Mouse (Mus musculus) embryonic facial prominence, embryonic 13.5 days (tissue): ENCODE data around the gene Map3k14. TPM values are rescaled to one million over a fixed set of nuclear protein-coding genes. Genes with fewer than 3 reads are reported as not detected.

Experiments used
- ATAC-seq: fragments of 200-750 bp; cut with Nextera tagmentation; 2 replicates; pipeline ENCODE4 v1.8.0; 2017; ENCODE audit warnings: low read depth; ENCODE audit not compliant: insufficient number of reproducible peaks, insufficient read depth, low FRiP score, low TSS enrichment
- H3K27ac ChIP-seq: fragments of 300-500 bp; sonication (generic); 2 replicates; pipeline ENCODE4 v1.5.1; 2015; ENCODE audit warnings: moderate library complexity, mild to moderate bottlenecking, inconsistent platforms
- H3K27me3 ChIP-seq: fragments of 300-500 bp; sonication (generic); 2 replicates; pipeline ENCODE4 v1.6.1; 2015; ENCODE audit warnings: mild to moderate bottlenecking, inconsistent platforms
- H3K36me3 ChIP-seq: fragments of 300-500 bp; sonication (generic); 2 replicates; pipeline ENCODE4 v1.6.1; 2015; ENCODE audit warnings: mild to moderate bottlenecking, inconsistent platforms
- H3K4me1 ChIP-seq: fragments of 300-500 bp; sonication (generic); 2 replicates; pipeline ENCODE4 v1.6.1; 2015; ENCODE audit warnings: inconsistent platforms
- H3K4me2 ChIP-seq: fragments of 300-500 bp; sonication (generic); 2 replicates; pipeline ENCODE4 v1.6.1; 2015; ENCODE audit warnings: moderate library complexity, mild to moderate bottlenecking, inconsistent platforms
- H3K4me3 ChIP-seq: fragments of 300-500 bp; sonication (generic); 2 replicates; pipeline ENCODE4 v1.5.1; 2015; ENCODE audit warnings: mild to moderate bottlenecking, inconsistent platforms
- H3K9ac ChIP-seq: fragments of 300-500 bp; sonication (generic); 2 replicates; pipeline ENCODE4 v1.6.1; 2015; ENCODE audit warnings: mild to moderate bottlenecking, inconsistent platforms
- H3K9me3 ChIP-seq: fragments of 300-500 bp; sonication (generic); 2 replicates; pipeline ENCODE4 v1.6.1; 2016; ENCODE audit warnings: inconsistent platforms
- WGBS: fragments of 180-500 bp; shearing (Covaris S2); methylation state at CpG from one replicate; pipeline ENCODE4 v1.1.7; 2015; ENCODE audit warnings: mixed read lengths; 5-methylcytosine and 5-hydroxymethylcytosine counted together
- polyA plus RNA-seq: library from polyadenylated mRNA; unstranded; fragments of >200 nt; fragmentation: Nextera tagmentation; extraction: Ambion mirVana; gene quantifications from 2 replicates; pipeline ENCODE4 v1.2.1, GENCODE M21; 2015

Gene Map3k14
- polyA plus RNA-seq, 1 experiment from 2014 or later: 4.4 TPM

DNA sequence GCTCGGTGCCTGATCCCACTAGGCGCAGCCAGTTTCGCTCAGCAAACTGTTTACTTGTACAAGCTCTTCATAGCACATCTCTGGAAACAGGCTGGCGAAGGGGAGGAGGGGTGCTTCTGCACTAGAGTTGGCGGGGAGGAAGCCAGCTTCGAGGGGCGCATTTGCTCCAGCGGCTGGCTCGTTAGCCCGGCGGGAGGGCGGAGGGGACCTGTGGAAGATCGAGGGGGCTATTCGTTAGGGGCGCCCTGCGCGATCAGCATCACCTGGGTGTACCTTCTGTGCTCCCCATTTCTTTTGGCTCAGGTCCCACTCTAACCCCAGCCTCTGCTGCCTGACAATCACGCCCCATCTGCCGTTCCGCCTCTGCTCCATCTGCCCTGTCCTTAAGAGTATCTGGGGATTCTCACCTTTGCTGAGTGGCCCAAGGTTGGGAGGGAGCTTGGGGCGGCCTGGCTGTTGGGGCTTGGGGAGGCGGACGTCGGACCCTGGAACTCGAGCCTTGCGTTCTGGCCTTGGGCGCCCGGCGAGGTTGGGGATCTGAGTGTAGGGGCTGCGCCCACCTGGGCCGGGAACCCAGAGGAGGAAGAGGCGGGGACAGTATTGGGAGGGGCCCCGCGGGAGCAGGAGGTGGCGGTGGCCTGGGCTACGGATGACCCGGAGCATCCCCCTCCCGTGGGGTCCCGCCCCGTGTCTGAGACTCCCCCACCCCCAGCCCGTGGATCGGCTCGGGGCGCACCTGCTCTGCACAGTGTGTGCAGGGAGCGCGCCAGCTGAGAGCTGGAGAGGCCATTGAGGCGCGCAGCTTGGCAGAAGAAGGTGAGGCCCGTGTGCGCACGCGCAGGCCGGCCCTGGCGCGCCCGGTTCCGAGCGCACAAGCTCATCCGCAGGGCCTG lies 68.1 kb downstream of the Map3k14 start:
- peak; percentile 22; the same call in 1 of the 2 replicates for ATAC-seq
- peak overlapping the region; percentile 90 for H3K4me2 ChIP-seq
- WGBS: 2% methylated on average over 59 of the region's 59 CpGs
- peaks cover 34% of the 10 kb centered on the region for H3K4me1 ChIP-seq
- H3K4me3 ChIP-seq: peak overlapping the region; percentile 51
- no peaks in the 10 kb centered on the region for H3K9me3 ChIP-seq
- peaks cover 73% of the 10 kb centered on the region for H3K27me3 ChIP-seq
- no peaks in the 10 kb centered on the region for H3K36me3 ChIP-seq
- H3K27ac ChIP-seq: no peak overlapping the region
- peak overlapping the region; percentile 64 for H3K9ac ChIP-seq

DNA sequence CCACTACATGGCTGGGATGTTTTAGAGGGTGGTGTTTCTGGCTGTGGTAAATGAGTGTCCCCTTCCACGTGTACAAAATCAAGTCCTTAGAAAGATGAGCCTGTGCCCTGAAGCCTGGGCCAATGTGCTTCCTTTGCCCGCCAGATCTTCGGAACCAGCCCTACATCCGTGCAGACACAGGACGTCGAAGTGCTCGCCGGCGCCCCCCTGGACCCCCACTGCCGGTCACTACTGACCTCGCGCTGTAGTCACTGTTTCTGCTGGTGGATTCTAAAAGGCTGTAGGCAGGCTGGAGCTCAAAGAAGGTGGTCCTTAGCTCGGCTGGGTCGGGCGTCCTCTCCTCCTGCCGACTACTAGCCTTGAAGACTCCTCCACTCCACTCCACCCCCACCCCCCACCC lies 68.9 kb downstream of the Map3k14 start:
- WGBS: 4% methylated on average over 16 of the region's 16 CpGs
- H3K9me3 ChIP-seq: no peaks in the 10 kb centered on the region
- H3K4me1 ChIP-seq: peaks cover 39% of the 10 kb centered on the region
- H3K4me2 ChIP-seq: peak overlapping the region; percentile 90
- H3K27me3 ChIP-seq: peaks cover 81% of the 10 kb centered on the region
- H3K9ac ChIP-seq: 0 out of 2 replicates have a peak overlapping the region, but pooled peaks have one; percentile 11
- H3K36me3 ChIP-seq: no peaks in the 10 kb centered on the region
- H3K4me3 ChIP-seq: peak overlapping the region; percentile 51; the same call in 1 of the 2 replicates
- ATAC-seq: no peak
- H3K27ac ChIP-seq: no peak overlapping the region

DNA sequence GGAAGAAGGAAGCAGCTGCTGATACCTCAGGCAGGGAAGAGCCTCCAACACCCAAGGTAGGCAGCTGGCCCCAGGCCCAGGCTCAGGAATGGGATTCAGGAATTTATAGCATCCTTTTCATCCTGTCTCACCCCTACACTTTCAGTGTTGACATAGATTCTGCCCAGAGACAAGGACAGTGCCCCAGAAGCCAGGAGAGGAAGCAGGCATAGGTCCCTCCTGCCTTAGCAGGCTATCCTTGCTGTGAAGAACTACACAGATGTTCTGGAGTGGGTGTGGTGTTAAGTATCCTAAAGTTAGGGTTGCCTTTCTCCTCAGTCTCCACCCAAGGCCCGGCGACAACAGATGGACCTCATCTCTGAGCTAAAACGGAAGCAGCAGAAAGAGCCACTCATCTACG lies 69.9 kb downstream of the Map3k14 start:
- Histone ChIP-seq H3K9ac (no peak overlapping the region), H3K27ac (no peak overlapping the region), H3K4me2 (no peak overlapping the region), H3K27me3 (peaks cover 91% of the 10 kb centered on the region), H3K36me3 (no peaks in the 10 kb centered on the region), H3K9me3 (no peaks in the 10 kb centered on the region), H3K4me3 (no peak overlapping the region), H3K4me1 (peaks cover 49% of the 10 kb centered on the region)
- no peak for ATAC-seq
- WGBS: 80% methylated on average over 4 of the region's 4 CpGs

DNA sequence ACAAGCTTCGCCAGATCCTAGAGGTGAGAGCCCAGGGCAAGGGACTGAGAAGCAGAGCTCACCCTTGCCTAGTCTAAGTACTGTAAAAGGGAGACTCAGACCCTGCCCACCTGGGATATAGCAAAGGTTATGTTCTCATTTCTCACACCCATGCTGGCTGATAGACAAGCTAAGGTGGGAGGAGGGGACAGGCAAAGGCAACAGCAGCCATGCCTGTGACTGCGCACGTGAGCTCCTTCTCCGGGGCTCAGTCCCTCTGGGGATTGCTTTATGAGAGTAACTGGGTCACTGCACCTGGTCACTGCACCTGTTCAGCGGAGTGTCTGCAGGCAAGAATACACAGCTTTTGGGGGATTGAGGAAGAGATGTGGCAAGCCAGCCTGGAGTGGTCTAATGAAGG lies 71.6 kb downstream of the Map3k14 start:
- 79% methylated on average over 5 of the region's 5 CpGs for WGBS

DNA sequence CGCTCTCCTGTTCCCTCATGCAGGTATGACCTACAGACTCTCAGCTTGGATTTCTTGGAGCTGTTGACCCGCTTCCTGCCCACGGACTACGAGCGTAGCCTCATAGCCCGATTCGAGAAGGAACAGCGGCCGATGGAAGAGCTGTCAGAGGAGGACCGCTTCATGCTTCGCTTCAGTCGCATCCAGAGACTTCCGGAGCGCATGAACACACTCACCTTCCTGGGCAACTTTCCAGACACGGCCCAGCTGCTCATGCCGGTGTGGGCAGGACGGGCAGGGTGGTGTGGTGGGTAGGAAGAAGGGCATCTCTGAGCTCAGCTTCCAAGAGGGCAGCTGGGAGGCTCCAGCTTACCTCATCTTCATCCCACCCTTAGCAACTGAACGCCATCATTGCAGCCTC lies 72.0 kb downstream of the Map3k14 start:
- Histone ChIP-seq H3K9ac (no peak overlapping the region), H3K9me3 (no peaks in the 10 kb centered on the region), H3K4me2 (no peak overlapping the region), H3K4me1 (peaks cover 39% of the 10 kb centered on the region), H3K27me3 (peaks cover 100% of the 10 kb centered on the region), H3K27ac (no peak overlapping the region), H3K36me3 (no peaks in the 10 kb centered on the region), H3K4me3 (no peak overlapping the region)
- 87% methylated on average over 18 of the region's 18 CpGs for WGBS
- ATAC-seq: no peak

More for the DNA sequence above, 71.6 kb downstream of the Map3k14 start:
- peaks cover 100% of the 10 kb centered on the region for H3K27me3 ChIP-seq
- peaks cover 40% of the 10 kb centered on the region for H3K4me1 ChIP-seq
- no peaks in the 10 kb centered on the region for H3K9me3 ChIP-seq
- no peak overlapping the region for H3K9ac ChIP-seq
- no peak overlapping the region for H3K4me3 ChIP-seq
- no peak overlapping the region for H3K27ac ChIP-seq
- no peak for ATAC-seq
- no peak overlapping the region for H3K4me2 ChIP-seq
- no peaks in the 10 kb centered on the region for H3K36me3 ChIP-seq

DNA sequence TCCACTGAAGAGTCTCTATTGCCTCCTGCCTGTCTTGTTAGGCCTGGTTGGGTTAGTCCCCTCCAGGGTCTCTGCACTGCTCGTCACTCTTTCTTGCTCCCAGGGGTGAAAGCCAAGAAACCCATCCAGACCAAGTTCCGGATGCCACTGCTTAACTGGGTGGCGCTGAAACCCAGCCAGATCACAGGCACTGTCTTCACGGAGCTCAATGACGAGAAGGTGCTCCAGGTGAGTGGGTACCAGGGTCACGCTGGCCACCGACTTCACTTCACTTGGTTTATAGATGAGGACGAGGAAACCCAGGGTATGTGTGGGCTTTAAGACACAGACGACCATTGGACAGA lies 73.5 kb downstream of the Map3k14 start:
- no peaks in the 10 kb centered on the region for H3K9me3 ChIP-seq
- no peak overlapping the region for H3K4me3 ChIP-seq
- no peak overlapping the region for H3K4me2 ChIP-seq
- H3K36me3 ChIP-seq: no peaks in the 10 kb centered on the region
- peaks cover 26% of the 10 kb centered on the region for H3K4me1 ChIP-seq
- WGBS: 29% methylated on average over 9 of the region's 9 CpGs
- ATAC-seq: no peak
- no peak overlapping the region for H3K9ac ChIP-seq
- H3K27me3 ChIP-seq: peaks cover 95% of the 10 kb centered on the region
- no peak overlapping the region for H3K27ac ChIP-seq

DNA sequence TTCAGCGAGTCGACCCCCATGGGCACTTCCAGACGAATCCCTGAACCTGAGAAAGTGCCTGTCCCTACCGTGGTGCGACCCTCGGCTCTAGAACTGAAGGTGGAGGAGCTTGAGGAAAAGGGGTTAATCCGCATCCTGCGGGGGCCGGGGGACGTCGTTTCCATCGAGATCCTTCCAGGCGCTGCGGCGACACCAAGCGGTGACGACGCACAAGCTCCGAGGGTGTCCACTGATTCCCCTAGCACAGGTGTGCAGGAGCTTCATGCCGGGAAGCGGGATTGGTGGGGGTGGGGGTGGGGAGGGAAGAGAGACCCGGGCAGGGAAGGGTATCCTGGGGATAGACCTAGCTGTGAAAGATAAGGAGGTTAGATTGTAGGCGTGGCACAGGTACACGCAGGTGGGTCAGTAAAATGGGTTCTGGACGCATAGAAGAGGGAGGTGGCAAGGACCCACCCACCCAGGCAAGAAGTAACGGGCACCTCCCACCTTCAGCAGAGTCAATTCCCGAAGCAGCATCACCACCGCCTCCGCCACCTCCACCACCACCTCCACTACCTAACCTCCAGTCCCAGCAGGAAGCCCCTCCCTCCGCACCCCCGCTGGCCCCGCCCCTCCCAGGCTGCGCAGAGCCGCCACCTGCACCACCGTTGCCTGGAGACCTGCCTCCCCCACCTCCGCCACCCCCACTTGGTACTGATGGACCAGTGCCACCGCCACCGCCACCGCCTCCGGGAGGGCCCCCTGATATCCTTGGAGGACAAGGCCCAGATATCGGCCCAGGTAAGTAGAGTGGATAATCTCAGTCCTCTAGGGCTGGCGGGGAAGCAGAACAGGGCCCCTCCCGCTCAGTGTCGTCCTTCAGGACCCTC lies 74.1 kb downstream of the Map3k14 start:
- H3K4me3 ChIP-seq: peak overlapping the region; percentile 35
- peak overlapping the region; percentile 60 for H3K4me2 ChIP-seq
- peaks cover 20% of the 10 kb centered on the region for H3K4me1 ChIP-seq
- peak overlapping the region; percentile 51; the same call in 1 of the 2 replicates for H3K9ac ChIP-seq
- no peak for ATAC-seq
- 4% methylated on average over 43 of the region's 44 CpGs for WGBS
- no peak overlapping the region for H3K27ac ChIP-seq
- H3K9me3 ChIP-seq: no peaks in the 10 kb centered on the region
- H3K36me3 ChIP-seq: no peaks in the 10 kb centered on the region
- H3K27me3 ChIP-seq: peaks cover 90% of the 10 kb centered on the region

DNA sequence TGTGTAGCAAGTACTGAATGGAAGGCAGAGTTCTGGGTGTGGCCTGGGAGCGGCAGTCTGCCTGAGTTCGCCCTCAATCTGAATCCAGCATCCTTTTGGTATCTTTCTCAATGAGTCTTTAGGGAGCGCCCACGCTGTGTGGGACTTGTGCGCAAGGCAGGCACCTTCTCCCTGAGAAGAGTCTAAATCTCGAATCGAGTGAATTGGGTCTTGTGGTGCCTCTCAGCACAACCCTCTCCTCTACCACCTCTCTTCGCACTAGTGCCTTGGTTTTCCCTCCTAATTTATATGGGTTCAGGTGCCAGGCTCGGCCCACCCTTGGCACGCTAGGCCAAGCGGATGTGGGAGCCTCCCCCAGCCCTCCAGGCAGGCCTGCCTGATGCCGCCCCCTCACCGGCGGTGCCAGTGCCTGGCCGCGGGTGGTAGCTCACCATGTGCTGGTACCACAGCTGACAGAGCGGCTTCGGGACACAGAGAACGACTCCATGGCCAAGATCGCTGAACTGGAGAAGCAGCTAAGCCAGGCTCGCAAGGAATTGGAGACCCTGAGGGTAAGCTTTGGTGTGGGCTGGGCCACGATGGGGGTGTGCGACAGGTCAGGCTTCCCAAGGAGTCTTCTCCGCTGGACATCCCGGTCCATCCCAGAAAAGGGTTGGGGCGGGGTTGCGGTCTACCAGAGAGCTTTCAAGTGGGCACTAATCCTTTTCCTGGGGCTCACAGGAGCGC lies 74.9 kb downstream of the Map3k14 start:
- H3K27ac ChIP-seq: no peak overlapping the region
- H3K9ac ChIP-seq: peak overlapping the region; percentile 51; the same call in 1 of the 2 replicates
- H3K9me3 ChIP-seq: no peaks in the 10 kb centered on the region
- H3K4me2 ChIP-seq: peak overlapping the region; percentile 60
- peaks cover 19% of the 10 kb centered on the region for H3K4me1 ChIP-seq
- 16% methylated on average over 28 of the region's 28 CpGs for WGBS
- peak overlapping the region; percentile 35 for H3K4me3 ChIP-seq
- no peak for ATAC-seq
- no peaks in the 10 kb centered on the region for H3K36me3 ChIP-seq
- H3K27me3 ChIP-seq: peaks cover 82% of the 10 kb centered on the region

DNA sequence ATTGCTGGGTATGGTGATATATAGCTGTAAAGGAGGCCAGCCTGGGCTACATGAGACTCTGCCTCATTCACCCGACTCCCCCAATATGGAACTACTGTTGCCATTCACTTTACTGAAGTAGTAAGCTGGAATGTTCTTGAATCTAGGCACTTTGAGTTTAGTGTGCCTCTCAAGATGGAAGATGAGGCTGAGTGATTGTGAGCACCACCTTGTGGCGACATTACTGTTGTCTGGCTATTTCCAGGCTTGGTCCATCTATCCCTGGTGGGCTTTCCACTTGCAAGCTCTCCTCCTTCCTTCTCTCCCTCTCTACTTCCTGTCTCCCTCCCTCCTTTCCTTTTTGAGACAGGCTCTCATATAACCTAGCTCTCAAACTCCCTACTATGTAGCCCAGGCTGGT lies 82.4 kb downstream of the Map3k14 start:
- no peak overlapping the region for H3K9ac ChIP-seq
- no peak for ATAC-seq
- H3K9me3 ChIP-seq: no peaks in the 10 kb centered on the region
- H3K4me1 ChIP-seq: no peaks in the 10 kb centered on the region
- H3K27ac ChIP-seq: no peak overlapping the region
- no peak overlapping the region for H3K4me3 ChIP-seq
- peaks cover 7% of the 10 kb centered on the region for H3K27me3 ChIP-seq
- no peak overlapping the region for H3K4me2 ChIP-seq
- H3K36me3 ChIP-seq: no peaks in the 10 kb centered on the region
- WGBS: 38% methylated on average over 2 of the region's 2 CpGs

DNA sequence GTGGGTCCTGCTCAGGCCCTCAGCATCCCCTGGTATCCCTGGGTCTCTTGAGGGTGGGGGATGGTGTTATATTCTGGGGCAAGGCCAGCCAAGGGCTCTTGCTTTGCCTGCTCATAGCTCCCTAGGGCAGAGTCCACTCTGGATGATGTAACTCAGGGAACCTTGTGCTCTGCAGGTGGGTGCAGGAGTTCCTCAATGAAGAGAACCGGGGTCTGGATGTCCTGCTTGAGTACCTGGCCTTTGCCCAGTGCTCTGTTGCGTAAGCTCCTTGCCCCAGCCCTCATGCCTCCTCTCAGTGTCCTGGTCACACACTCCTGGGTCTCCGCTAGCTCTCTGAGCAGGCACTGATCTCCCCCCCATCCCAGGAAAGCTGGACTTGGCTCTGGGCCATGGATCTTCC lies 85.4 kb downstream of the Map3k14 start:
- 91% methylated on average over 3 of the region's 3 CpGs for WGBS
- no peak overlapping the region for H3K27ac ChIP-seq
- no peak overlapping the region for H3K4me3 ChIP-seq
- no peaks in the 10 kb centered on the region for H3K4me1 ChIP-seq
- H3K27me3 ChIP-seq: no peaks in the 10 kb centered on the region; the same call in 1 of the 2 replicates
- ATAC-seq: no peak
- H3K9me3 ChIP-seq: no peaks in the 10 kb centered on the region
- H3K9ac ChIP-seq: no peak overlapping the region
- H3K36me3 ChIP-seq: no peaks in the 10 kb centered on the region
- H3K4me2 ChIP-seq: no peak overlapping the region

DNA sequence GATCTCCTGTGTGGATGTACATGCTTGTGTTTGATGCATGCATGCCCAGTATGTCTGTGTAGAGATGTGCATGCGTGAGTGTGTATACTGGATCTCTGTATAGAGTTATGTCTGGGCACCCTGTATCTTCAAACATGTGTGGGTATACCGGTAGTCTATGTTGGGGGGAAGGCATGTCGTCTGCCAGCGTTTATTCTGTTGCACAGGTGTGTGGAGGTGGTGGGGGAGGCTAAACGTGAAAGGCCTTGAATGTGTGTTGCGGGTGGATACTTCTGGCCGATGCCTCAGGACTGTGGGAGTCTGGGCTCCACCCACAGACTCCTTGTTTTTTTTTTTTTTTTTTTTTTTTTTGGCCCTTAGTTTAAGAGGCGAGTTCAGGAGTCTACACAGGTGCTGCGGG lies 85.9 kb downstream of the Map3k14 start:
- no peak for ATAC-seq
- no peak overlapping the region for H3K4me2 ChIP-seq
- H3K36me3 ChIP-seq: no peaks in the 10 kb centered on the region
- no peak overlapping the region for H3K9ac ChIP-seq
- no peak overlapping the region for H3K4me3 ChIP-seq
- no peaks in the 10 kb centered on the region; the same call in 1 of the 2 replicates for H3K27me3 ChIP-seq
- H3K4me1 ChIP-seq: no peaks in the 10 kb centered on the region
- H3K27ac ChIP-seq: no peak overlapping the region
- WGBS: 77% methylated on average over 9 of the region's 9 CpGs
- no peaks in the 10 kb centered on the region for H3K9me3 ChIP-seq
